Mouse (Mus musculus) embryonic fibroblast, embryonic 13.5 days (primary cell): ENCODE measurements at regions not wholly inside any gene's neighbourhood (a gene's known extent, or its start where the extent isn't known, plus 50 kb on each side); places are given as distances from the start of the nearest gene placed in this dataset.

Experiments
- H3K27ac ChIP-seq: 2 replicates; pipeline ENCODE4 v1.5.1; 2012; ENCODE audit warnings: low read length, control low read depth, inconsistent platforms; ENCODE audit not compliant: insufficient read depth
- H3K4me1 ChIP-seq: 2 replicates; pipeline ENCODE4 v1.6.1; 2011; ENCODE audit warnings: low read length; ENCODE audit not compliant: control insufficient read depth, insufficient read depth
- H3K4me3 ChIP-seq: 2 replicates; pipeline ENCODE4 v1.5.1; 2011; ENCODE audit warnings: mild to moderate bottlenecking, control low read depth, low read length; ENCODE audit not compliant: insufficient read depth
- CTCF ChIP-seq: IDR thresholded peaks from 2 replicates; pipeline ENCODE4 v1.5.1; 2011; ENCODE audit warnings: mild to moderate bottlenecking, control low read depth, low read length, moderate library complexity, borderline replicate concordance; ENCODE audit not compliant: insufficient read depth
- POLR2A ChIP-seq: IDR thresholded peaks from 2 replicates; pipeline ENCODE4 v1.6.1; 2011; ENCODE audit warnings: low read depth, mild to moderate bottlenecking, control low read depth, low read length, moderate library complexity

- H3K27ac ChIP-seq: no peak overlapping the region
- H3K4me1 ChIP-seq: no peaks in the 10 kb centered on the region
- TF ChIP-seq CTCF (no peak), POLR2A (no peak)
- H3K4me3 ChIP-seq: no peak overlapping the region
Measured at GRCm38 (mm10) chr2:115042299-115042785, 387.6 kb upstream of the Dph6 start.

DNA sequence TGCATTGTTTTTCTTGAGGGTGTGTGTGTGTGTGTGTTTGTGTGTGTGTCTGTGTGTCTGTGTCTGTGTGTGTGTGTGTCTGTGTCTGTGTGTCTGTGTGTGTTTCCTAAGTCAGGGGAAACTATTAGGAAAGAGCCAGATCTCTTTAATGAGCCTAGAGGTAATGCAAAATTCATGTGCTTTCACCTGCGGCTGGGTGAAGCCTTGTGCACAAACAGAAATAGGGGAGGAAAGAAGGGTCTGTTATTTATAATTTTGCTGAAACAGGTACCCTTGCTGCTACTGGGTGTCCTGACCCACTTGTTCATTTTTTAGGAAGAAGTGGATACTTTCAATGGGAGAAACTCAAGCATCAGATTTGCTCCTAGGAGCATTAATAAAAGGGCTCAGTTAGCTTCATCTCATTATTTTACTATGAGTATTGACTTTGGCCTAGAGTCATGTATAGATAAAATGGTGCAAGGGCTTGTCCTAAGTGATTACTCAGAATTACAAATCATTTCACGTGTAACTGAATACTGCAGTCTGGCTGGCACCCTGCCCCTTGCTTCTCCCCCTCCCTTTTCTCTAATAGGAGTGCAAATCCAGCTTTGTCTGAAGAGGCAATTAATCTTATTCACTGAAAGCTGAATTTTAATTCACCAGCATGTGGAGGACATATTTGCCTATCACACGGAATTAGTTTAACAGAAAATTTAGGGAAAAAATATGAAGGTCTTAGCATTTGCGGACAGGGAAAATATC, 401.7 kb upstream of the Dph6 start:
- Histone ChIP-seq H3K27ac (no peak overlapping the region), H3K4me3 (no peak overlapping the region), H3K4me1 (0 out of 2 replicates have a peak, but pooled peaks cover 3% of the 10 kb centered on the region)
- TF ChIP-seq POLR2A (no peak), CTCF (no peak)

DNA sequence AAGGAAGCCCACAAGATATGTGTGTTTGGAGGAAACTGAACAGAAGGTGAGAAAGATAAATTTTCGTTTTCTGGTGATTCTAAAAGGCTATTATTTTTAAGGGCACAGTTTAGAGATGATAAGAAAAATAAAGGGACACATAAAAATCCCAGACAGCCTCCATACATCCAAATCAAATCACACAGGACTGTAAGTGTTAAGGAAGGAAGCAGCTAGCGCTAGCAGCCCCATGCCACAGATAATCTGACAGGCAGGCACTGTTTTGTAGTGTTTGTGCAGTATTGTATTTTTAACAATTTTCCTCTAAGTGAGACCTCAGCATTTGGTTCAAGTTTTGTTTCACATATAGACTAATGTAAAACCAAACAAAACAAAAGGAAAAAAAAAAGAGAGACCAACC, 402.4 kb upstream of the Dph6 start:
- Histone ChIP-seq H3K4me3 (no peak overlapping the region), H3K27ac (no peak overlapping the region), H3K4me1 (0 out of 2 replicates have a peak, but pooled peaks cover 3% of the 10 kb centered on the region)
- no peak for TF ChIP-seq POLR2A
- no peak for TF ChIP-seq CTCF

- H3K4me1 ChIP-seq: peaks cover 3% of the 10 kb centered on the region; the same call in 1 of the 2 replicates
- no peak overlapping the region for H3K4me3 ChIP-seq
- TF ChIP-seq POLR2A: no peak
- TF ChIP-seq CTCF: no peak
- no peak overlapping the region for H3K27ac ChIP-seq
Measured at GRCm38 (mm10) chr2:115067489-115068163, 412.9 kb upstream of the Dph6 start.

DNA sequence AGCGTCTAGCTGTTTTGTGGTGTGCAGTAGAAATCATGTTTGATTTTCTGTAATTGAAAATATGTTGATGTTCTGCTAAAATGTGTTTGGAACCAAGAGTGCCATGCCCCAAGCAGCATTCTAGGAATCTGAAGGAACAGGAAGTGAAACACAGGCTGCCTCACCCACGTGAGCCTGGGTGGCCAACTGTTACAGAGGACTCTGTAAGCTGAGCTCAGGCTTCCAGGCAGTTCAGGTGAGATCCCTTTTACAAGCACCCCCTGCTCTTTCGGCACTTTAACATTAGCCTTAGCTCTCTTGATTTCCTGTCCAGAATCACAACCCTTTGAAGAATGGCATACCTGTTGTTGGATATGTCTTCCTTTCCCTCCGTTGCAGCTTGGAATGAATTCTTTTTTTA, 414.9 kb upstream of the Dph6 start:
- Histone ChIP-seq H3K4me1 (peaks cover 1% of the 10 kb centered on the region; the same call in 1 of the 2 replicates), H3K4me3 (no peak overlapping the region), H3K27ac (no peak overlapping the region)
- TF ChIP-seq POLR2A: no peak
- no peak for TF ChIP-seq CTCF

DNA sequence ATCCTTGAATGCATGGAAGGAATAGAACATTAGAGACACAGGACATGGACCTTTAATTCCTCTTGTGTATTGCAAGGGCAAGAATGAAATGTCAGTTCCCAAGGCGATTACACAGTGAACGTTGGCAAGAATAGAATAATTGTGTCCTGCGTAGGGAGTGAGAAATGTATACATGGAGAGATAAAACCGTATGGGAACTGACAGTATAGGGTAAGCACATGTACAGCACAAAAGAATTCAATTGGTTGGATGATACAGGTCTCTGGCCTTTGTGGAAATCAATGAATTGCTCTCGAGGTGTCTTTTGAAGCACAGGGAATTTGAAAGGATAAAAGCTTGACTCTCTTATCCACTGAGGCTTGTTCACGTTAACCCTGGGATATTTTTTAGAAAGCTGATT, 415.4 kb upstream of the Dph6 start:
- Histone ChIP-seq H3K4me1 (no peaks in the 10 kb centered on the region), H3K27ac (no peak overlapping the region), H3K4me3 (no peak overlapping the region)
- TF ChIP-seq POLR2A (no peak), CTCF (no peak)

GRCm38 (mm10) chr2:115070666-115071065, 415.9 kb upstream of the Dph6 start:
- Histone ChIP-seq H3K27ac (no peak overlapping the region), H3K4me1 (no peaks in the 10 kb centered on the region), H3K4me3 (no peak overlapping the region)
- TF ChIP-seq POLR2A (no peak), CTCF (no peak)

DNA sequence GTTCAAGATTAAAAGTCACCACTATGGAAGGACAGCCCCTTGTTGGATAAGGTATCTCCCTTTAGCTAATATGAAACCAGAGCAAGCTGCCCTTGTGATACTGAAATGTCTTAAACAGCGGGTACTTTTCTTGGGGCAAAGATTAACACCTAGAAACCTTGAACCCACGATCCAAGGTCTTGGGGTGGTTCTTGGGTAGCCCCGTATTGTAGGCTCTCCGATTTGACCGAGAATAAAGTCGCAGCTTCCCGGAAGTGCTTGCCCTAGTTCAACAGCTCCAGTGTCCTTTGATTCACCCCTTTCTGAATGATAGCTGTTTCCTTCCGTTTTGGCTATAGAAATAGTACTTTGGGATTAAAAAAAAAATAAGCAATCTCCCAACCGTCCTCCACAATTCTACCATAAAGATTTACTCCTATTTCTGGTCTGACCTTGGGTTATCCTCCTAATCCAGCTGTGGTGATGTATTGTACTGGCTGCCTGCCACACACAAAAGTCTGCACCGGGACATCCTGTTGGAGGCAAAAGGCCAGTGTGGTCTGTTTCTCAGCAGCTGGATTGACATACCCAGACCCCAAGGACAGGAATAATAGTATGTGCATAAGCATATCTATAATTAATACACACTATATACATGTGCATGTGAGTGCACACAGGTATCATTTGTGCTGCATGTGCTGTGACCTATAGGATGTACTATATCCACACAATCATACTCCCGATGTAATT, 427.0 kb upstream of the Dph6 start:
- TF ChIP-seq CTCF (no peak), POLR2A (no peak)
- Histone ChIP-seq H3K27ac (no peak overlapping the region), H3K4me1 (no peaks in the 10 kb centered on the region)

DNA sequence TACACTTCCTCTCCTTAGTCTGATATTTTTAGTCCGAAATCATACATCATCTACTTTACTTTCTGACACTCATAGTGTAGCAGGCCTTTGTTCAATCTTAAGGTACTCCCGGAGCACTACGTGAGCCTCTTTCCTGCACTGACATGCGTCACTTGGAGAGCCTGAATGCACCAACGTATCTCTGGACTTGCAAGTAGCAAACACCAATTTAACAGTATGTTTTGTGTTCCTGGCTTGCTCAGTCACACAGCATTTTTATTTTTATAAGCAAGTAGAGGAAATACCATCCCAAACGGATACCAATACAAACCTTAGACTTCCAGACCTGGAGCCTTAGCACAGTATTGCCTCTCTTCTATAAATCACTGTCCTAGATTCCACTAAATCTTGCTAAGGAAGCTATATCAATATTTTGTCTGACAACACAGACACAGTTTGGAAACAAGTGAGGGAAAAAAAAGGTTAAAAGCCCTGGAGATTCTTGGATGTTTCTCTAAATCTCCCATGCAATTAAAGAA, 427.6 kb upstream of the Dph6 start:
- Histone ChIP-seq H3K4me3 (no peak overlapping the region), H3K4me1 (no peaks in the 10 kb centered on the region), H3K27ac (no peak overlapping the region)
- TF ChIP-seq CTCF: no peak
- no peak for TF ChIP-seq POLR2A

More for the DNA sequence above, 427.0 kb upstream of the Dph6 start:
- no peak overlapping the region for H3K4me3 ChIP-seq
